Mouse (Mus musculus) stomach, embryonic 14.5 days (tissue): ENCODE data around the gene Me1. TPM values are rescaled to one million over a fixed set of nuclear protein-coding genes. Genes with fewer than 3 reads are reported as not detected.

Experiments
- ATAC-seq: fragments of 200-750 bp; cut with Nextera tagmentation; 2 replicates; pipeline ENCODE4 v1.8.0; 2017; ENCODE audit warnings: low read depth, moderate TSS enrichment; ENCODE audit not compliant: insufficient number of reproducible peaks, insufficient read depth, low FRiP score
- H3K27ac ChIP-seq: fragments of 300-500 bp; sonication (generic); 2 replicates; pipeline ENCODE4 v1.5.1; 2014; ENCODE audit warnings: mild to moderate bottlenecking, low read length, moderate library complexity, mixed read lengths
- H3K27me3 ChIP-seq: fragments of 300-500 bp; sonication (generic); 2 replicates; pipeline ENCODE4 v1.6.1; 2014; ENCODE audit warnings: low read length, control low read depth, mixed read lengths; ENCODE audit not compliant: control insufficient read depth, insufficient read depth
- H3K36me3 ChIP-seq: fragments of 300-500 bp; sonication (generic); 2 replicates; pipeline ENCODE4 v1.6.1; 2014; ENCODE audit warnings: mild to moderate bottlenecking, control low read depth, low read length, moderate library complexity, mixed read lengths; ENCODE audit not compliant: control insufficient read depth, insufficient read depth
- H3K4me1 ChIP-seq: fragments of 300-500 bp; sonication (generic); 2 replicates; pipeline ENCODE4 v1.6.1; 2014; ENCODE audit warnings: low read length, control low read depth, mixed read lengths; ENCODE audit not compliant: control insufficient read depth, insufficient read depth
- H3K4me2 ChIP-seq: fragments of 300-500 bp; sonication (generic); replicated peaks from 2 replicates; pipeline ENCODE4 v1.6.1; 2014; ENCODE audit warnings: low read depth, low read length, control low read depth
- H3K4me3 ChIP-seq: fragments of 300-500 bp; sonication (generic); 2 replicates; pipeline ENCODE4 v1.5.1; 2014; ENCODE audit warnings: low read depth, low read length, control low read depth
- H3K9ac ChIP-seq: fragments of 300-500 bp; sonication (generic); replicated peaks from 2 replicates; pipeline ENCODE4 v1.6.1; 2014; ENCODE audit warnings: low read depth, mild to moderate bottlenecking, control low read depth, low read length, moderate library complexity, mixed read lengths
- H3K9me3 ChIP-seq: fragments of 300-500 bp; sonication (generic); 2 replicates; pipeline ENCODE4 v1.6.1; 2016; ENCODE audit warnings: low read depth, low read length, control low read depth; ENCODE audit not compliant: control insufficient read depth
- WGBS: fragments of 180-500 bp; shearing (Covaris S2); extraction: QIAGEN DNeasy Blood & Tissue Kit; methylation state at CpG from one replicate; pipeline ENCODE4 v1.1.7; 2014; 5-methylcytosine and 5-hydroxymethylcytosine counted together
- polyA plus RNA-seq: library from polyadenylated mRNA; unstranded; fragments of >200 nt; fragmentation: Nextera tagmentation; extraction: Ambion mirVana; gene quantifications from 2 replicates; pipeline ENCODE4 v1.2.1, GENCODE M21; 2014

Gene Me1
- polyA plus RNA-seq, 1 experiment from 2014 or later, result 10.3 TPM

DNA sequence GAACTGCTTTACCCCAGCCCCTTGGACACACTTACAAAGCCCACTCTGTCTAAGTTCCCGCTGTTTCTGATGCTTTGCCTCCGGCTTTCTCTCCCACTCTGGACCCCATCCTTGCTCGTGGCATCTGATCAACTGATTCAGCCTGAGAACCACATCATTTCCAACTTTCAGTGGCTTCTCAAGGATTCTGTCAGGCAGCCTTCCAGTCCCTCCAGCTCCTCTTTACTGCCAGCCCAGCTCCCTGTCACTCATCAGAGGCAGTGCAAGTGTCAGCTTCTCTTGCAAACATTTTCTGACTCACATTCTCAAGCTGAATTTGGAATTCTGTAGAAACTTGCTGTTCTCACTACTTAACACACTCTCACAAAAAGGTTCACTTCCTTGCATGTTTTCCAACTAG lies 34.5 kb downstream of the Me1 start:
- Histone ChIP-seq H3K27ac (no peak overlapping the region), H3K9me3 (no peaks in the 10 kb centered on the region), H3K4me1 (no peaks in the 10 kb centered on the region), H3K9ac (no peak overlapping the region), H3K27me3 (no peaks in the 10 kb centered on the region), H3K36me3 (no peaks in the 10 kb centered on the region), H3K4me3 (no peak overlapping the region), H3K4me2 (no peak overlapping the region)
- ATAC-seq, result no peak
- WGBS, result 89% methylated on average over 3 of the region's 3 CpGs

DNA sequence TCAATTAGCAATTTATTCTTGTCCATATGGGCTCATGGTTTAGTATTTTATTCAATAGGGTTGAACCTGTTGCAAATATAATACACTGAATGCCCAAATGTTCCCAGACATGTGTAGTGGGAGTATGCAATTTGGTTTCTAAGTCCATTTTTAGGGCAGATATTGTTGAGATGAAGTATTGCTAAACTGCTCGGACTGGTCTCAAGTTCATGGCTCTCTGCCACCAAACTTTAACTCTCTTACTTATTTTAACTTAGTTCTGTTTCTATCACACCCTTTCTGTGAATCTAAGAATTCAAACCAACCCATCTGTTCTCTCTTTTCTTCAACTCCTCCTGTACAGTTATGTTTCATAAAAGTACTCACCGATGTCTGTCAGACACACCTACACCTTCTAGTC lies 35.4 kb downstream of the Me1 start:
- H3K36me3 ChIP-seq, result no peaks in the 10 kb centered on the region
- H3K9ac ChIP-seq, result no peak overlapping the region
- ATAC-seq, result no peak
- no peaks in the 10 kb centered on the region for H3K9me3 ChIP-seq
- H3K4me3 ChIP-seq, result no peak overlapping the region
- no peaks in the 10 kb centered on the region for H3K4me1 ChIP-seq
- WGBS, result 80% methylated on average over 2 of the region's 2 CpGs
- no peaks in the 10 kb centered on the region for H3K27me3 ChIP-seq
- no peak overlapping the region for H3K27ac ChIP-seq
- no peak overlapping the region for H3K4me2 ChIP-seq

DNA sequence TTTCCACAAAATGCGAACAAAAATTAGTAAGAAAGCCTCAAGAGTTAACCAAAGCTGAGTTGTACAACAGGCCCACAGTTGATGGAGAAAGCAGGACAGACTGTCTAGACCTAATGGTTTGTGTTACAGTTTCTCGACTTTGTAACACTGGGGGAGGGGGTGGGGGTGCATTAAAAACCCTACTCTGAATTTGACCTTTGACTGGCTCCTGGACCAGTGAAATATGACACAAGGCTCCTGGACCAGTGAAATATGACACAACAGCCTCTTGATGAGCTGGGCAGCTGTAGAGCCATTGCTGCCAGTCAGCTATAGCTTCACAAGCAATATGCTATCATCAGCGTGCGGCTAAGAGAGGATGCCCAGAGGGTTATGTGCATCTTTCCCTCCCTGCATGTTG lies 37.4 kb downstream of the Me1 start:
- H3K27me3 ChIP-seq, result no peaks in the 10 kb centered on the region
- no peak overlapping the region for H3K27ac ChIP-seq
- H3K4me2 ChIP-seq, result no peak overlapping the region
- no peaks in the 10 kb centered on the region for H3K4me1 ChIP-seq
- no peak for ATAC-seq
- no peaks in the 10 kb centered on the region for H3K36me3 ChIP-seq
- no peak overlapping the region for H3K4me3 ChIP-seq
- no peaks in the 10 kb centered on the region for H3K9me3 ChIP-seq
- WGBS, result 77% methylated on average over 4 of the region's 4 CpGs
- H3K9ac ChIP-seq, result no peak overlapping the region

DNA sequence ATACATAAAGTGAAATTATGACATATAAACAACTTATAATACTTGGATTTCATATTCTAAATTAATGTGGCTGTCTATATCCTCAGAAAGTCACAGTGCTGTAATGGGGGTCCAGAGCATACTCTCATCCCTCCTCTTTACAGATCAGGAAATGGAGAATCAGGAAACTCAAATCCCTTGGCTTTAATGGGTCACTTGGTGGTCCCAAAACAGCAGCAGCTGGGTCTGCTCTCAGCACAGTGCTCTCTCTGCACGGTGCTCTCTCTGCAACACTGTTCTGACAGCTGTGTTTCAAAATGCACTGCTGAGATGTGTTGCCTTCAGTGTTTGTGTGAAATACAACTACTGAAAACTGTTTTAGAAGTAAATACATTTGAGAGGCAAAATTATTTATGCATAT lies 43.6 kb downstream of the Me1 start:
- Histone ChIP-seq H3K9me3 (no peaks in the 10 kb centered on the region), H3K36me3 (no peaks in the 10 kb centered on the region), H3K4me2 (no peak overlapping the region), H3K27ac (no peak overlapping the region), H3K4me3 (no peak overlapping the region), H3K4me1 (no peaks in the 10 kb centered on the region), H3K27me3 (no peaks in the 10 kb centered on the region), H3K9ac (no peak overlapping the region)
- ATAC-seq, result no peak; the same call in 1 of the 2 replicates
- WGBS, result 38% methylated on average over 1 of the region's 1 CpGs

DNA sequence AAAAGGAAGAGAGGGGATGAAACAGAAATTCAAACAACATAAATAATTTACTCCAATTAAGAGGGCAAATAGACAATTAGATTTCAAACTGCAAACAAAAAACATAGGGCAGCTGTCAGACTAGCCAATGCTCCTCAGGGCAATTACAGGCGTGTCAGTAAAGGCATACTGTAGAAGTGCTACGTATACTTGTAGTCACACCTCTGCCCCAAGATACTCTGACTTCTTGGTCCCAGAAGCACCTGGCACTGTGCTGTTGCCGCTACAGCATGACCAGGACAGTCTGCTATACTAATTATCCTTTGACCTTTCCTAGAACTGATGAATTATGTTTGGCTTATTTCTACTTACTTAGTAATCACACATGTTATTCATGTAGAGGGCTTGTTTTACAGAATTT lies 44.5 kb downstream of the Me1 start:
- Histone ChIP-seq H3K27ac (no peak overlapping the region), H3K4me3 (no peak overlapping the region), H3K27me3 (no peaks in the 10 kb centered on the region), H3K9me3 (no peaks in the 10 kb centered on the region), H3K36me3 (no peaks in the 10 kb centered on the region), H3K9ac (no peak overlapping the region), H3K4me1 (no peaks in the 10 kb centered on the region), H3K4me2 (no peak overlapping the region)
- WGBS, result 72% methylated on average over 3 of the region's 3 CpGs
- no peak for ATAC-seq

DNA sequence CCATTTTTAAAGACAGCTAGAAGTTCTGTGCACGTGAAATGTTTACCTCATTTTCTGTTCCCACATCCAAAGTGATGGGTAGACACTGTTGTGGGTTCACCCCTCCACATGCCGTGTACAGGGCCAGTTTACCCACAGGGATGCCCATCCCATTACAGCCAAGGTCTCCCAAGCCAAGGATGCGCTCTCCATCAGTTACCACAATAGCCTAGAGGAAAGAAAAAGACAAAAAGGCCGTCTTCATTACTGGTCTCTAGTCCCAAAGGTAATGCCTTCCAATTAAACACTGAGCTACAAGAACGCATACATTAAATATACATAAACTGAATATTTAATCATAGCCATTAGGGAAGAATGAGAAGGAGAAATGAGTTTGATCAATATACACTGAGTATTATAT lies 44.9 kb downstream of the Me1 start:
- 91% methylated on average over 5 of the region's 5 CpGs for WGBS
- H3K36me3 ChIP-seq, result no peaks in the 10 kb centered on the region
- no peak overlapping the region for H3K27ac ChIP-seq
- H3K4me3 ChIP-seq, result no peak overlapping the region
- no peaks in the 10 kb centered on the region for H3K27me3 ChIP-seq
- no peaks in the 10 kb centered on the region for H3K9me3 ChIP-seq
- H3K9ac ChIP-seq, result no peak overlapping the region
- ATAC-seq, result no peak
- H3K4me2 ChIP-seq, result no peak overlapping the region
- H3K4me1 ChIP-seq, result no peaks in the 10 kb centered on the region

DNA sequence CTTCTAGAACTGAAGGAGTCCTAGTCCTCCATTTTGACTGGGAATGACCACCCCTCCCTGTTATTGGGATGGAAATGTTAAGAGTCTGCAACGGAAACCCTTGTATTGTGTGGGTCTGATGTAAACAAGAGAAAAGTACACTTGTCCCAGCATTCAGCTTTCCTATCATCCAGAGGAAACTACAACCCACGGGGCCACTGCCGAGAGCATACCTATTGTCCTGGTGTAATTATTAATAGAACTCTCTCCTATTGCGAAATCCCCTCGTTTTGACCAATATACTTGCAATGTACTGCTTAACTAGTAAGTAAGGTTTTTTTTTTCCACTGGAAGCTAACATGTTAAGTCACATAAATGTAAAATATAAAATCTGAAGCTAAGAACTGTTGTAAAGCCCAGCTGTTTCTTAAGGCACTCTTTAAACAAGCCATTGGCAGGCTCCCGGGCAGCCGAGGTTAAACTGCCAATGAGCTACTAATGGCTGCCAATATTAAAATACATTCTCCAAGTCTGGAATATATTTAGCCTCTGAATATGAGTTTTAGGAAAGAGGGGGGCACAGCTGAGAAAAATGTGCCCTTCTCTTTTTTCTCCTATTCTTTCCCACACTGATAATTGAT lies 47.7 kb downstream of the Me1 start:
- H3K27ac ChIP-seq, result no peak overlapping the region
- WGBS, result 52% methylated on average over 7 of the region's 7 CpGs

DNA sequence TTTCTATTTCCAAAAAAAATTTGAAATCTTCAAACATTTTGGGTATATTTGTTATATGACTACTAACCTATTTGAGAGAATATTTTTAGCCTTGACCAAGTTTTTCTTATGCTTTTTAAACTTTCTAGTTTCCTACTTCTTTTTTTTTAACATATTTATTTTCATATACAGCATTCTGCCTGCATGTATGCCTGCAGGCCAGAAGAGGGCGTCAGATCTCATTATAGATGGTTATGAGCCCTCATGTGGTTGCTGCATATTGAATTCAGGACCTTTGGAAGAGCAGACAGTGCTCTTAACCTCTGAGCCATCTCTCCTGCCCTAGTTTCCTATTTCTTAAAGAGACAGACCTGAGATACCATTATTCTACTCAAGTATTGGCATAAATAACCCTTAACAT lies 48.9 kb downstream of the Me1 start:
- ATAC-seq, result no peak
- 0% methylated on average over 1 of the region's 1 CpGs for WGBS

More for the DNA sequence above, 47.7 kb downstream of the Me1 start:
- no peaks in the 10 kb centered on the region for H3K27me3 ChIP-seq
- no peak for ATAC-seq
- H3K4me3 ChIP-seq, result no peak overlapping the region
- no peak overlapping the region for H3K9ac ChIP-seq
- no peak overlapping the region for H3K4me2 ChIP-seq
- no peaks in the 10 kb centered on the region for H3K9me3 ChIP-seq
- H3K4me1 ChIP-seq, result no peaks in the 10 kb centered on the region
- no peaks in the 10 kb centered on the region for H3K36me3 ChIP-seq

DNA sequence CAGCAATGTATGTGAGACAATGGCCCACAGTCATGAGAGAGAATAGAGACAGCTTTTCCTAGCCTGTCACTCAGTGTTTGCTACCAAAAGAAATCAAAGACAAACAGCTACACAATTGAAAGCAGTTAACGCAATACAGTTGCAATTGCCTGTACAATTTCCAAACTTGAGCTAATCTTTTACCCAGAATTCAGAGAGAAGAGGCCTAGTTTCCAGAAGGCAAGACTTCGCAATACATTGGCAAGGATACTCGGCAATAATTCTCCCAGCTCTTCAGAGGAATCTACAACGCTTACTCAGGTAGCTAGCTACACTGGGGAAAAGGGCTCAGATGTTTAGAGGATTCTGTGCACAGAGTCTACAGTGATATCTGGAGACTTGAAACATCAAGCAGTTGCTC lies 52.3 kb downstream of the Me1 start:
- no peaks in the 10 kb centered on the region for H3K27me3 ChIP-seq
- H3K4me2 ChIP-seq, result no peak overlapping the region
- H3K4me3 ChIP-seq, result no peak overlapping the region
- no peaks in the 10 kb centered on the region for H3K36me3 ChIP-seq
- no peaks in the 10 kb centered on the region for H3K4me1 ChIP-seq
- no peak for ATAC-seq
- no peak overlapping the region for H3K27ac ChIP-seq
- no peak overlapping the region for H3K9ac ChIP-seq
- WGBS, result 90% methylated on average over 4 of the region's 4 CpGs
- H3K9me3 ChIP-seq, result no peaks in the 10 kb centered on the region

More for the DNA sequence above, 48.9 kb downstream of the Me1 start:
- H3K27me3 ChIP-seq, result no peaks in the 10 kb centered on the region
- no peaks in the 10 kb centered on the region for H3K9me3 ChIP-seq
- H3K4me3 ChIP-seq, result no peak overlapping the region
- H3K4me2 ChIP-seq, result no peak overlapping the region
- H3K27ac ChIP-seq, result no peak overlapping the region
- H3K36me3 ChIP-seq, result no peaks in the 10 kb centered on the region
- H3K4me1 ChIP-seq, result no peaks in the 10 kb centered on the region
- no peak overlapping the region for H3K9ac ChIP-seq
